Mouse (Mus musculus) gastrocnemius, postnatal 25 days (tissue): ENCODE measurements around the gene Dtd2. TPM values are rescaled to one million over a fixed set of nuclear protein-coding genes. Genes with fewer than 3 reads are reported as not detected.

Experiments used
- DNase-seq: peaks from one replicate; pipeline ENCODE4 v3.0.0; 2022
- total RNA-seq, 2 experiments: library from RNA; stranded (reverse); gene quantifications; 1 replicate in 1 of 2; 2 replicates in 1 of 2; pipeline ENCODE4 v1.2.3; 2021

Gene Dtd2
- total RNA-seq, 2 experiments from 2014 or later = 3.9 to 4.0 TPM

DNA sequence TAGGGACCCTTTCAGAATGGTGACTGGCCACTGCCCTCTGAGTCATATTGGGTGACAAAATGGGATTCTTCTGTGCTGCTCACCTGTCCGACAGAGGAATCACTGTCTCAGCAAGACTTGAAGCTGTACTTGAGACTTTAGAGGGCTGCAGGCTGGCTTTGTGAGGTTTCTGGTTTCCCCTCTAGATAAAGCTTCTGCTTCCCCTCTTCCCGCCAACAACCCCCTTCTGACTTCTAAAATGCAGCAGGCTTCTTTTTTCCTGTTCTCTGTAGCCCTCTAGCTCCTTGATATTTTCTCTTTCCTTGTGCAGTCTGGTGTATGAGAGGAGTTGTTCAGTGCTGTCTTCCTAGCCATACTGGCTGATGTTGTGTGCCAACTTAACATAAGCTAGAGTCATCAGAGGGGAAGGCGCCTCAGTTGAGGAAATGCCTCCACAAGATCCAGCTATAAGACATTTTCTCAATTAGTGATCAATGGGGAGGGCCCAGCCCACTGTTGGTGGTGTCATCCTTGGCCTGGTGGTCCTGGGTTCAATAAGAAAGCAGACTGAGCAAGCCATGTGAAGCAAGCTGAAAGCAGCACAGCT, 21.0 kb downstream of the Dtd2 start:
- DNase-seq = no peak

- no peak for DNase-seq
These were observed 22.7 kb downstream of the Dtd2 start for GRCm38 (mm10) chr12:51983625-51984024.

- no peak for DNase-seq
These were observed 29.8 kb downstream of the Dtd2 start for GRCm38 (mm10) chr12:51976531-51976930.

DNA sequence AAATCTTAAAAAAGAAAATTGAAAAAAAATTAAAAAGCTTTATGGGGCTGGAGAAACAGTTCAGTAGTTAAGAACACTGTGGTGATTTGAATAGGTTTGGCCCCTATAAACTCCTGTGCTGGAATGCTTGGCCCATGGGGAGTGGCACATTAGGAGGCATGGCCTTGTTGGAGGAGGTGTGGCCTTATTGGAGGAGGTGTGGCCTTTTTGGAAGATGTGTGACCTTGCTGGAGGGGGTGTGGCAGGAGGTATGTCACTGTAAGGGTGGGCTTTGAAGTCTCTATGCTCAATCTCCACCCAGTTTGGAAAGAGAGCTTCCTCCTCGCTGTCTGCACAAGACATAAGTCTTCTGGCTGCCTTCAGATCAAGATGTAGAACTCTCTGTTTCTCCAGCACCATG, 31.9 kb downstream of the Dtd2 start:
- no peak for DNase-seq

- no peak for DNase-seq
These were observed 33.8 kb downstream of the Dtd2 start for GRCm38 (mm10) chr12:51972269-51973065.

DNA sequence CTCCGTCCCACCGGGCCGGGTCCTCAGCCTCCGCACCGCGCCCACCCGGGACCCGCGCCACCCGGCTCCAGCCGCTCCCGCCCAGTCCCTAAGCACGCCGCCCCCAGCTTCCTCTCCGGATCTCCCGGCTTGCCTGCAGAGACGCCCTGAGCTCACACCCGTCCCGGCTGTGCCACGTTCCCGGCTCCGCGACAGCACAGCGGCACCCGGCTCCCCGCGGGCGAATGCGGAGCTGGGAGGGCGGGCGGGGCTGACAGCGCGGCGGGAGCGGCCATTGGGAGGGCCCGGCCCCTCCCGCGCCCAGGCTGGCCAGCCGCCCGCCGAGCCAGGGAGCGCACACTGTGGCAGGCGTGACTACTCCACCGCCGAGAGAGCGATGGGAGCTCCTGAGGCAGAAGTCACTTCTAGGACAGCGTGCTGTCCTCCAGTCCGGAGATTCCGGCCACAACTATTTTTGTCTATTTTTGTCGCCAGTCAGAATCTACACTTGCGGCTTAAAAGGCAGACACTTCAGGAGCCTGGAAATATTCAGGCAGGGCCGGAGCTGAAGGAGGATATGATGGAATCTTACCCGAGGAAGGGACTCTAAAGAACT, 35.1 kb downstream of the Dtd2 start, which contains the start of gene Heatr5a:
TSS of gene Heatr5a (minus strand) at position 252 of the 595 bp plus-strand sequence.
- peak; percentile 95 for DNase-seq

DNA sequence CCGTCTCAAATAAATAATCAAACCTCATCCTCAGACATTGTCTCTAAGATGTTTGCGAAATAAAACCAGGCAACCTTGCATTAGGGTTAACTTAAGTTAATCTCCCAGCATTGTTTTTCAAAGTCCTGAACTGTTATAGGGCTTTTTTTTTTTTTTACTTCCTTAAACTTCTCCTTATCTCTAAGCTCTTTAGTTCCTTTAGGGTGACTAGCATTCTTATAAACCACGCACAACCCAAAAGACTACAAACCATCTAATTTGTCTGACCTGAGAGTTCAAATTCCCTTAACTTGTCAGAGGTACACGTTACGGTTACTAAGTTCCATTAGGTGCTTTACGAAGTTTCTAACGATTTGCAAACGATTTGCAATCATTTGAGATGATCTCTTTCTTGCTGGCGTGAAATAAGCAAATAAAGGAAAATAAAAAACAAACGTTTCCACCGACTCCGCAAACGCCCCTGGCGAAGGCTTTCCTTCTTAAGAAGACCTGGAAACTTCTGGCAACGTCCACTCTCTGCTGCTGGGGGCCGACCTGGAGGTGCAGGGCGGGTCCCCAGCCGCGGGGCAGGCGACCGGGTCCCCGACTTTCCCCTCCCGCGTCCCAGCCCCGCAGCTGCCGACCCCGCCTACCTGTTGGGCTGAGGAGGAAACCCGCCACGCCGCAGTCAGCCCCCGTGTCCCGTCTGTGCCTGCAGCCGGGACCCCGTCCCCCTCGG, 35.8 kb downstream of the Dtd2 start:
- no peak for DNase-seq

DNA sequence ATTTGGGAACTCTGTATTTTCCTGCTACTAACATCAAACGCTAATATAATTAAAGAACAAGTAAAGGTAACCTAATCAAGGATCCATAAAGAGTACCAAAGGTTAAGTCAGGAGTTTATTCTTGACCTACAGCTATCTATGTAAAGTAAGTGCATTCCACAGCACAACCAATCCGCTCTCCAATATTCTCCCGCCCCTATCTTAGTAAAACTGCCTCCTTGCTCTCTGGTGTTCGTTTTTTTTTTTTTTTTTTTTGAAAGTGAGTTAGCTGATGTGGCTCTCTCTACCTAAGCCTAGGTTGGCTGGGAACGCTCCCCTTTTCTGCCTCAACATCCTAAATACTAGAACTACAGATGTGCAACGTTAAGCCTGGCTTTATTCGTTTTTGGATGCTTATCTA, 36.4 kb downstream of the Dtd2 start:
- DNase-seq = no peak

- DNase-seq = no peak
These were observed 37.2 kb downstream of the Dtd2 start for GRCm38 (mm10) chr12:51969092-51969491.

GRCm38 (mm10) chr12:51967915-51968595, 38.2 kb downstream of the Dtd2 start:
- DNase-seq = no peak

GRCm38 (mm10) chr12:51957626-51958025, 48.7 kb downstream of the Dtd2 start:
- no peak for DNase-seq

- DNase-seq = no peak
These were observed 54.0 kb downstream of the Dtd2 start for GRCm38 (mm10) chr12:51952309-51952708.

DNA sequence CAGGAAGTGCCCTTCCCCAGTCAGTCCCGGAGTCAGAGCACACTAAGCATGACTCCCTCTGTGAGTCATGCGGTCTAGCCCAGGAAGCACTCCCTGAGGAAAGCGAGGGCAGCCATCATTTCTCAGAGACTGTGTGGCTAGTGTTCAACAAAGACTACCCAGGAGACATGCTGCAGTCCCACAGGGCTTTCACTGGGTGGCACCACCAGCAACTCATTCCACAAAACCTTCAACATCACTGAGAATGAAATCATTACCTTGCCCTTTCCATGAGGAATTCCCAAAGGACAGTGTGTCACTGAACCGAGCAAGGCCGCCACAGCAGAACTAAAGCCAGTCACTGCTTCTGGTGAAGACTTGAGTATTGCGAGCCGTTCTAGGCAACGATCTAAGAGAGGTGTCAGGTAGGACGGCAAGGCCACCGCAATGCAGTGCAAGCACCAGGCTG, 58.8 kb downstream of the Dtd2 start:
- no peak for DNase-seq

DNA sequence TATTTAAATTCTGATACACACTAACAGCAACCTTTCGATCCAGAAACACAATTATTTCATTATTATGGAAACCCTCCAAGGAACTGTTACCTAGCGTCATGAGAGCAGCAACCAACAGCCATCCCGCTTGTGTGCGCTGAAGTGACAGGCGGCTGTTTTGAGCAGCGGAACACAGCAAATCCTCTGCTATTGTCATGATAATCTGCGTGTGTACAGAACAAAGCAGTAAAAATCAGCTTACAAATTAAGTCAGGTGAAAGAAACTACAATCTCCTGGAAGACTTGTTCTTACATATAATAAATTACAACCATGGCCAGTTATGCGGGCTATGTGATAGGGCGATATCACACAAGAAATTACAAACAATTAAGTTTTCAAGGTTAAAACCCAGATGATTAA, 61.0 kb downstream of the Dtd2 start:
- DNase-seq = no peak

DNA sequence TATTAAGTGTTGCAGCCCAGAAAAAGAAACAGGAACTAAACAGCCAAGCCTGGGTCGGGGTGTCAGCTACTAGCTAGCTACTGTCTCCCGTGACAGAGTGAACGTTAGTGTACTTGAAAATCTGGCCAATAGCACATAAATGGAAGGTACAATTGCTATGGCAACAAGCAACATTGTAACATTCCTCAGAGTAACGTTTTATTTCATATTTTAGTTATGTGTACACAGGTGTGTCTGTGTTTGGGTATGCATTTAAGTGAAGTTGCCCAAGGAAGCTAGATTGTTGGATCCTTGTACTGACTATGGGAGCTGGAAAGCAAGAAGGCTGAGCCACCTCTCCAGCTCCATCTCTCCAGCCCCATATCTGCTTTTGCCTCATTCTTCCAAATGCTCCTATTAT, 66.5 kb downstream of the Dtd2 start:
- DNase-seq = no peak

Other genes starting within 250 kb of the Dtd2 start
- 10 to 100 TPM; 80.5 to 82.2 TPM for gene Hectd1, start 177.0 kb downstream of the Dtd2 start, total RNA-seq
- 10 to 100 TPM; 14.8 to 19.5 TPM for gene Heatr5a, start 35.2 kb downstream of the Dtd2 start, total RNA-seq
- not detected for gene Gpr33, start 21.6 kb upstream of the Dtd2 start, total RNA-seq
- 1 to 10 TPM; 4.2 to 5.0 TPM for gene Nubpl, start 91.2 kb upstream of the Dtd2 start, total RNA-seq